ENCODE assay signal across 14 mouse cellular contexts in the genomic region with DNA sequence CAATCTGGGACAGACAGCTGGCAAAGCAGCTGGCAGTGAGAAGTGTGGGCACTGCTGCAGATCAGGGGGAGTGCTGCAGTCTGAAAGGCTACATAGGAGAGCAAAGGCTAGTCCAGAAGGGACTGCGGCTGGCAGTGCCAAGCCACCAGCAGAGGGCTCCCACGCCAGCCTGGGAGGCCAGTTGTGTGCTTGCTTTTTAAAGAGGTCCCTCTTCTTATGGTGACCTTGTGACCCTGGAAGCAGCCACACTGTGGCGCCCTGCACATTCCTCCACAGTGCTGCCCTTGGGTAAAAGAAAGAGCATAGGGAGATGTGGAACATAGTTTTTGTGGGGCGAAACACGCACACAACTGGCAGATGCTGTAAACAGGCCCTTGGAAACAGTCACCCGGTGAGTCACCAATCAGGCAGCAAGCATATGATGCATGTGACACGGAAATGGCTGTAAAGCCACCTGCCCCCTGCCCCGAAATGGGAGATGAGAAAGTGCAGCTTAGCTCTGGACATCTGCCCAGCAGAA. TPM values are rescaled to one million over a fixed set of nuclear protein-coding genes. Genes with fewer than 3 reads are reported as not detected.
DNase-seq lines count a peak whose midpoint lies in the region; TF ChIP-seq lines count a peak whose summit lies in the region.
"Had no signal": no experiment of that assay in that cellular context is flagged by ENCODE, and none has a peak within 500 bp of the region (broad histone marks: within the 10 kb centered on the region; RNA-seq: fewer than 3 reads in every experiment).

No protein-coding gene starts in this region.

- no peak for TF ChIP-seq POLR2A in lung, adult 2 months (IDR thresholded peaks at IDR 0.05; ENCODE audit: borderline replicate concordance, extremely low read depth, low read depth, low read length)

- no peak for DNase-seq in gastrocnemius, adult 2 months
- no peak for DNase-seq in gastrocnemius, postnatal 25 days
- no peak for DNase-seq in lung, adult 2 months
- no peak for DNase-seq in lung, postnatal 14 days
- DNase-seq in NIH3T3 (ENCODE audit: low read depth), result peak; percentile 56
- peak; percentile 3 for DNase-seq in retina, adult 2 months (ENCODE audit: low read depth, low spot score)
- no peak for DNase-seq in left cerebral cortex, adult 8-10 months (ENCODE audit: low spot score in 2 of 2)
- DNase-seq in ovary, postnatal 10 days (ENCODE audit: low spot score), result no peak
- DNase-seq: heart, postnatal 14 days; kidney, postnatal 14 days; thymus, adult 2 months had no signal

- intact Hi-C loops in gastrocnemius, adult 2 months (cut with DNase I), result no loop called here

- WGBS in lung, adult 2 months, result 65% methylated on average over 8 of the region's 8 CpGs

- peak; percentile 40 for TF ChIP-seq CTCF in gastrocnemius, adult 2 months (IDR thresholded peaks at IDR 0.05)
- 0 out of 2 replicates have a peak, but pooled peaks have one; percentile 14 for TF ChIP-seq CTCF in lung, adult 2 months (IDR thresholded peaks at IDR 0.05; ENCODE audit: insufficient read depth, low read length)

- no peak overlapping the region for H3K27ac ChIP-seq in gastrocnemius, adult 2 months
- H3K27ac ChIP-seq: limb, embryonic 12.5 days; midbrain, embryonic 15.5 days had no signal

- no peaks in the 10 kb centered on the region for H3K4me1 ChIP-seq in lung, adult 2 months (ENCODE audit: control insufficient read depth, insufficient read depth, low read length)
- H3K4me1 ChIP-seq: limb, embryonic 12.5 days; midbrain, embryonic 15.5 days had no signal

- H3K4me3 ChIP-seq in gastrocnemius, adult 2 months, result no peak overlapping the region
- no peak overlapping the region for H3K4me3 ChIP-seq in lung, adult 2 months (replicated peaks; ENCODE audit: extremely low read depth, low read depth, low read length)
- H3K4me3 ChIP-seq: limb, embryonic 12.5 days; midbrain, embryonic 15.5 days had no signal

RNA-seq across cellular contexts. Expression of a gene that starts 41.6 kb away (rescaled TPM):
- total RNA-seq in gastrocnemius, adult 2 months (2021), result under 1 TPM; 0.41 to 0.59 TPM
- total RNA-seq in gastrocnemius, postnatal 25 days (2021), result 1 to 10 TPM in 1 of 2 experiments, under 1 TPM in 1; 0.67 to 1.5 TPM
- polyA plus RNA-seq in lung, adult 2 months (2012; rRNA removed), result 5.6 and 7.2 TPM in 2 replicates
- under 1 TPM; 0.09 to 0.46 (median 0.31) TPM for total RNA-seq in left cerebral cortex, adult 8-10 months (2022)
- total RNA-seq: G1E had no signal
- polyA plus RNA-seq: G1E had no signal

Comparison
In these comparisons a context has a peak if more than half of its experiments do, and no peak if none do; other contexts are left out.
1. DNase-seq: peak in NIH3T3 (single experiment) and retina, adult 2 months (single experiment); none in gastrocnemius, adult 2 months (single experiment), gastrocnemius, postnatal 25 days (single experiment), lung, adult 2 months (single experiment), lung, postnatal 14 days (single experiment), left cerebral cortex, adult 8-10 months (0 of 2) and ovary, postnatal 10 days (single experiment).